Mouse (Mus musculus) inflammation-experienced regulatory T-cells, adult 6 months (primary cell): ENCODE results near the gene Ascc1. TPM values are rescaled to one million over a fixed set of nuclear protein-coding genes. Genes with fewer than 3 reads are reported as not detected.
A peak's percentile ranks its signal among the peaks of the same experiment; 100 is the strongest.

Experiments
- ATAC-seq: one replicate; pipeline ENCODE4 v1.8.0; 2017
- polyA plus RNA-seq, 3 experiments: library from polyadenylated mRNA; unstranded; fragments of 100-300 nt; shearing (Covaris generic); gene quantifications; one replicate each; pipeline ENCODE4 v1.2.1; 2017

Gene Ascc1
- polyA plus RNA-seq, 3 experiments from 2014 or later, result 33.7 to 57.6 (median 44.3) TPM

DNA sequence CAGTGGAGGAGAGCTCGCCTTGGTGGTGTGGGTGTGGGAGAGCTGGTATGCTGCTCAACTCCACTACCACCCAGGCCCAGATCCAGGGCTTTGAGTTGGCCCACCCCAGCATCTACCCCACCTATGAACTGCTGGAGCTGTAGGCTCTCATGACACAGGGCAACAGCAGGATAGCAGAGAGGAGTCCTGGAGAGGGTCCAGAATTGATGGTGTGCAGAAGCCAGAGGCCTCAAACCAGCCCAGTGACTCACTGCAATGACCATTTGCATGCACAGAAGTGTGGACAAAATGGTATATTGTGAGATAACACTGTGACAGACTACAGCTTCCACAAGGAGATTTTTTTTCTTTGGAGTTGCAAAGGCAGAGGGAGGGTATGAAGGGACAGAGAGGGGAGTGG lies 21.1 kb downstream of the Ascc1 start:
- no peak for ATAC-seq

DNA sequence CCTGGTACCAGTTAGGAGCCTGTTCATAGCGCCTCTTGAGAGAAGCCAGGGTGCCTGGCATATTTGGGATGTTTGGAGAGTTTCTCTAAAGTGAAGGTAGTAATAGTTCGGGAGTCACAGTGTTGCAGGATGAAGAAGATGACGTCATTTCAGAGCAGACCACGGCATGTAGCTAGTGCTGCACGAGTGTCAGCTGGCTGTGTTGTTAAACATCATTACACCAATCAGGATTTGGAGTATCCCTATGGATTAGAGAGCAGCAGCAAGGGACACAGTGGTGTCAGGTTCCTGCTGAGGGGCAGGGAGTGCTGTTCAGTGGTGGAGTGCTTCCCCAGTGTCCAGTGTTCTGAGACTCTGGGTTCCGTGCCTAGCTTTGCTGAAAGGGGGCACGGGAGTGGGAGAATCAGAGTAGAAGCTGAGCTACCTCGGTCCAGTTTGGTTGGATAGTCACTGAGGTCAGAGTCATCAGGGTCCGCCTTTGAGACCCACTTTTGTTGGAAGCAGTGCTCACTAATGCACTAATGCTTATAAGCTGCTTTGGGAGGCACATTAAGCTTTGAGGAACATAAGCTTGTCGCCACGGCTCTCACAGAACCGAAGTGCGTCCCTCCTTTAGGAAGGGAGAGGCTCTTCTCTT lies 24.3 kb downstream of the Ascc1 start:
- no peak for ATAC-seq

DNA sequence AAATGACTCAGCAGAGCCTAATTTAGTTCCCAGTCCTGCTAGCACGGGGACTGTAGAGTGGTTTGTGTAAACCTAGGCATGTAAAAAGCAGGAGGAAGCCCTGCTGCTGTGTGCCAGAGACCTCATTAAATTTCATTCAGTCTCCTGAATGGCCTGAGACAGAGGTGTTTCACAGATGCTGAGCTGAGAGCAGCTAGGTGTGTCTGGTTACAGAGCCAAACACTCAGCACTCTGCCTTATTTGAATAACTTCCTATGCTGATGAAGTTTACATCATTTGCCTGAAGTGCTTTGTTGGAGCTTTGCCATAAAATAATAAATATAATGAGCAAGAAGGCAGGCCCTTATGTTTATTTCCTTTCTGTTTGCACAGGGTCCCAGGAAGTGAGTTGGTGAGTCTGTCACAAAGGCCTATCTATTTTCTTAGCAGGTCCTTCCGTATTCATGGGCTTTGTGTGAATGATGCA lies 25.0 kb downstream of the Ascc1 start:
- ATAC-seq, result peak; percentile 69

DNA sequence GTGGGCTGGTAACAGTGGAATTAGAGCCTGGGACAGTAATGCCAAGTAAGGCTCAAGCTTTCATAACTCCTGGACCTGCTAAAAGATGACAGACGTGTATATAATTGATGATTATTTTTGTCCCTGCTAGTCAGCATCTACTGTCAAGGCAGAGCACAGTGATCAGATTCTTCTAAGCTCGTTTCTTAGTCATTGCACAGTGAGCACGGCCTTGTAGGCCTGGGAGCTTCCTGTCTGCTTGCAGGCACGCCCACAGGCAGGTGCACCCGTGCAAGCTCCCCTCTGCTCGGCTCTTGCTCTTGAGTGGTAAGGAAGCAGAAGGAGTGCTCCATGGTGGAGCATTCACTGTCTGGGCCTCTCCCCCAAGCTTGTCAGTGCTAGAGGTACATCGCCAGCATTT lies 25.6 kb downstream of the Ascc1 start:
- peak; percentile 83 for ATAC-seq

DNA sequence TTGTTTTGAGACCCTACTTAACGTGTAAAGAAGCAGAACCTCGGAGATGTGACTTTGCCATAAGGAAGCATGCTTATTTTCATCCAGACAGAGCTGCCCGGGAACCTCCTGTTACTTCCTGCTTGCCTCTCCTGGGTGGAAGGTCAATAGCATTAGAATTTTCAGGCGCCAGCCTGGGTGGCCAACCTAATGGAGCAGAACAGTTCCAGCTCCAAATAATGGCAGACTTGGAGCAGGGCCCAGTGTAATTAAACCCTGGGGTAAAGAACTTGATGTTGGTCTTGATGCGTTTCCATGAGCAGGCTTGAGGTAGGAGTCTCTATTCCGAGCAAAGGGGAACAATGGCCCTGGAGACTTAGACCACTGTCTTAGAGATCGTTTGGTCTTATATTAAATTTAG lies 26.4 kb downstream of the Ascc1 start:
- no peak for ATAC-seq

DNA sequence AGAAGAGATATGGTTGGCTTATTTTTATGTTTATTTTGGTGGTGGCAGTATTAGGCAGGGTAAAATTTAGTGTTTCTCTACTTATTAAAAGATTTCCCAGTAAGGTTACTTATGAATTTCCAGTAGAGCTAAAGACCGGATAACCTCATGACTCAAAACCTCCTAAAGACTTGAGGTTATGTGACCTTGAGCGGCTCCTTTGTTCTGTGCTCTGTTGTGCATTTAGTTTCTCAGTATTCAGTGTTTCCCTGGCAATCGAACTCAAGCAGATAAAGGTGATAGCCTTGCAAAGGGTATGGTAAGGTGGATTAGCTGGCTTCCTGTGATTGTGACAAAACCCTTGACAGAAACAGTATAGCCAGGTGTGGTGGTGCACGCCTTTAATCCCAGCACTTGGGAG lies 26.8 kb downstream of the Ascc1 start:
- peak; percentile 14 for ATAC-seq

DNA sequence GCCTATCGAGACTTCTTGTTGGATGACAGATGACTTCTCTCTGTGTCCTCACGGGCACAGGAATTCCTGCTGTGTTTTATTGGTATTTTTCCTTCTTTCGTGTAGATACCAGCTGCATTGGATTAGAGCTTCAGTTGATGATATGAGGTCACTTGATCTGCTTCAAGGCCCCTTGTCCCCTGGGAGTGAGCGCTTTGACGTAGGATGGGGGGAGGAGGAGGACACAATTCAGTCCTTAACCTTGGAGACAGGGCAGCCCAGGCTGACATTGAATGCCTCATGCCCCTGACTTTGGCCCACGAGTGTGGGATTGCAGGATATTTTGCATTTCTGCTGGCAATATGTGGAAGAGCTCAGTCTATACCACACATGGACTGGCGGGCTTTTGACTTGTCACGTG lies 29.0 kb downstream of the Ascc1 start:
- ATAC-seq, result no peak

DNA sequence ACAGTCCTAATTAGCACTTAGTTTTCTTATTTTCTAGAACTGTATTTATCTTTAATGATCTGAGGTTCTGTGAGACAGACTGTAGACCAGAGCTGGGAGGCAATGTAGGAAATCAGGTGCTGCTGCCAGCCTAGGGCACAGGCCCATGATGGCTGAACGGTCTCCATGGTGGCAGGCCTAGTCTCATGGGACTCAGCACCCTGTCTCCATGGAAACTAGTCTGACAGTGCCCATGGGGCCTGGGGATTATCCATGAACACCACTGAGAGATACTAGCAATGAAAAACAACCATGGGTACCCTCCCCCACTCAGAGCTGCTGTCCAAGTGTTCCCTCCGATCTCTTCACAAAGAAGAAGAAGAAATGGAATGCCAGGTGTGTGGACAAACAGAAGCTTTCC lies 29.4 kb downstream of the Ascc1 start:
- no peak for ATAC-seq

DNA sequence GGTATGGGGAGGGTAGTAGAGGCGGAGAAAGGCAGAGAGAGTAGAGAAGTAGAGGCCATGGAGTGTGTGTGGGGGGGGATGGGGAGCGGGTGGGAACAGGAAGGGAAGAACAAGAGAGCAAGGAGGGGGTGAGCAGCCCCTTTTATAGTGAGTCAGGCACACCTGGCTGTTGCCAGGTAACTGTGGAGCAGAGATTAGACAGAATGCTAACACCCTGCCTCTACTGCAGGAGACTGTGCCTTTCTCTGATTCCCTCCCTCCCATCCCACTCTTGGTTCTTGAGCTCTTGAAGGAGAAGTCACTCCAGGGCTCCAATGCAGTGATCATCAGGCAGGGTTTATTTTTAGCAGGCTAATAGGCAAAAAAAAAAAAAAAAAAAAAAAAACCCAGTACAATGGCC lies 30.0 kb downstream of the Ascc1 start:
- ATAC-seq, result no peak

DNA sequence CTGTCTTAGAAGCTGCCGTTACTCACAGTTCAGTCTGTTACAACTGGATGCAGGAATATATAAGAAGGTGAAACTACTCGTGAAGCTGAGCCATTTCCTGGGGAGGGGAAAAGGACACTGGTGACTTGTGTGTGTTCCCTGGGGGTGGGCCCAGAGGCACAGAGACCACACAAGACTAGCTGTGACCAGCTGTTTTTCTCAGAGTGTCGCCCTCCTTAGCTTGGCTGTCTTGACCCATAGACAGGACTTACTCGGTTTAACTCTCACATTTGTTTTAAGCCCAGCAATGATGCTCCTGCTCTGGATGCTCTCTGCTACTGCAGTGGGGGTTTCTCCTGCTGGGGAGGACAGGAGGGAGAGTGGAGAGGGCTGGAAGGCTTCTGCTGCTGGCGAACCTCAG lies 30.5 kb downstream of the Ascc1 start:
- no peak for ATAC-seq

DNA sequence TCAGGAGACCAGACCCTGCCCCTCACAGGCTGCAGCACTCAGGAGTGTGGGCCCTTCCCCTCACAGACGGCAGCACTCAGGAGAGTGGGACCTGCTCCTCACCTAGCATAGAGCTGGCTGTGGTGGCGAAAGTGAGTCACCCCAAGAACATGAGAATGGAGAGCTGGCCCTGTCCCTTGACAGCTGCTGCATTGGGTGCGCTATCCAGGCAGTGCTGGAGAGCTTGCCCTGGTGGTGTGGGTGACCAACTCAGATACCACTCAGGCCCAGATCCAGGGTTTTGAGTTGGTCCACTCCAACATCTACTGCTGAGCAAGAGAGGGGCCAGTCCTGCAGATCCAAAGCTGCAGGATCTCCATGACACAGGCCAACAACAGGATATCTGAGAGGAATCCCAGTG lies 32.0 kb downstream of the Ascc1 start:
- no peak for ATAC-seq

DNA sequence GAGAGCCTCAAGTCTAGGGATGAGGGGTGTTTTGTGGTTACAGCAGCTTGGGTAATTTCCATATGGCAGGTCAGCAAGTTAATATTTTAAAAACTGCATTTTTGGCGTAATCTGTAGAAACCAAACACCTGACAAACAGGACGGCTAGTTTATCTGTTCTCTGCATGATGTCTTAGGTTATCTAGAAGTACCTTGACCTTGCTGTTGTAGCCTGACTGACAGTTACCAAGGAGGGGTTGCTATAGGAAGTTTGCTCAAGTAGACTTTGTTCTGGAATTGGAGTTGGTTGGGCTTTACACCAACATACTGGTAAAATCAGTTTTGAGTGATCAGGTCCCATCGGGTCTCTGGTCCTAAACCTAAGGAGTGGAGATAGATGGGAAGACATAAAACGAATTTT lies 33.1 kb downstream of the Ascc1 start:
- ATAC-seq, result no peak

DNA sequence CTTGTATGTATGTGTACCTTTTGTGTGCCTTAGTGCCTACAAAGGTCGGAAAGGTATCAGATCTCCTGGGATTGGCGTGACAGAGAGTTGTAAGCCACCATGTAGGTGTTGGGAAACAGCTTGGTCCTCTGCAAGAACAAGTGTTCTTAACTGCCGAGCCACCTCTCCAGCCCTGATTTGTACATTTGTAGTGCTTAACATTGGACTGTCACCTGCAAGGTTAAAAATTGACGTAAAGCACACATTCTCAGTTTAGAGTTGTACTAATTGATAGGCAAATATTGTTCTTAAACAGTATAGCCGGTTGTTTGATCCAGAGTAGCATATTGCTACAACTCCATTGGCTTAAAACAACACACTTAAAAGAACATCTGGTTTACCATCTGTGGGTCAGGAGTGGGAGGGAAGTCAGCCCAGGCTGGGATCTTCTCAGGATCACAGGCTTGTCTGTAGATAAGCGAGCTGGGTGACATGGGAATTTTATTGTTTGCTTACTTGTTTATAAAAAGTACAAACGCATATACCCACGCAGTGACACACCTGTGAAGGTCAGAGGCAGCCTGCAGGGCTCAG lies 39.8 kb downstream of the Ascc1 start:
- no peak for ATAC-seq

DNA sequence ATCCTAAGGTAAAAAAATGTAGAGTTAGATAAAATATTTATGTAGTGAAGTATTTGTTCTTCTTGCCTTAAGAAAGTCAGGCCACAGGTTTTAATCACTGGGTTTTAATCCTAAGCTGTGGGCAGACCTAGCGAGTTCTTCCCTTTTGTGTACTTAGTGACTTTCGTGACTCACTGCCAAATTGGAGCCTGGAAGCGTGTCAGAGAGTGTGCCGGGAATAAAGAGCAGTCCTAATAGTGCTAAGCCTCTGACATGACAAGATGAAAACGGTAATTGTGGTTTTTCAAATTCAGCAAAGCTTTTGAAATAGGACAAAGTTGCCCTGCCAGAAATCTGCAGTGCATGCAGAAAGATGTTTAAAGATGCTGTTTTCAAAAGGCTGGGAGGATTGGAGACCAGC lies 44.1 kb downstream of the Ascc1 start:
- ATAC-seq, result no peak

DNA sequence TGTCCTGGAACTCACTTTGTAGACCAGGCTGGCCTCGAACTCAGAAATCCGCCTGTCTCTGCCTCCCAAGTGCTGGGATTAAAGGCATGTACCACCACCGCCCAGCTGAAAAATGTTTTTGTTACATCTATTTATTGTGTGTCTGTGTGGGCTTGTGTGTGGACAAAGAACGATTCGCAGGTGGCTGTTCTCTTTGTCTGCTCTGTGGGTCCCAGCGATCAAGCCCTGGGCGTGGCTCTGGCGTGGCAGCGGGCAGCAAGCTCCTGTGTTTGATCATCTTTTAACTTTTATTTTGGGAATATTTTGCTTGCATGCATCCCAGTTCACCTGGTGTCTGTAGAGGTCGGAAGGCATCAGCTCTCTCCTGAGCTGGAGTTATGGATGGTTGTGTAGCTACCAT lies 48.0 kb downstream of the Ascc1 start:
- no peak for ATAC-seq

DNA sequence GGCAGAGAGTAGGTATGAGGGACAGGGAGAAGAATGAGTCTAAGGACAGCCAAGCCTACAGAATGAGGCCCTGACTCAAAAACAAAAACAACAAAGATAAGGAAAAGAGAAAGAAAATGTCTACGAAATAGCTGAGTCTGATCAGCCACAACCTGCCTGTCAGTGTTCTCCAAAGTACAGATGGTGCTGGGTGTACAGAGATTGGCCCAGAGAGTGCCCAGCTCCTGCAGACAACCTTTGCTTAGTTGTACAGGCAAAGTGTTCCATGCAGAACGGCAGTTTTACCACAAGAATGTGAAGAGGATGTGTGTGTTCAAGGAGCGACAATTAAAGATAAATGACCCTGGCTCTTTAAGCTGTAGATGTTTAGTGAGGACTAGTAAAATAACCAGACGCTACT lies 50.5 kb downstream of the Ascc1 start:
- no peak for ATAC-seq

DNA sequence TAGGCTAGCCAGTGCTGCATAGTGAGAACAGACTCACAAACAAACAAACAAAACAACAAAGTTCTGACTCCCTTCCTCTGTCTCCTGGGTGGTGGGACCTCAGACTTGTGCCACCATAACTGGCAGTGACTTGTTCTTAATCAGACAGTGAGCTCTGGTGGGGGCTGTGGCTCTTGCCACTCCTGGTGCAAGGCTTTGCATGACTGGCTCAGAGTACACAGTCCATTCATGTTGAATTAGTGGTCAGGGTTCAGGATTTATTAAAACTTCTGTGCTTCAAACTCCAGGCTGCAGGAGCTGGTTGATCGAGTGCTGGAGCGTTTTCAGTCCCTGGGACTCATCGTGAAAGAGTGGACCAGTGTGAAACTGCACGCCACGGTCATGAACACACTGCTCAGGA lies 59.6 kb downstream of the Ascc1 start:
- no peak for ATAC-seq

DNA sequence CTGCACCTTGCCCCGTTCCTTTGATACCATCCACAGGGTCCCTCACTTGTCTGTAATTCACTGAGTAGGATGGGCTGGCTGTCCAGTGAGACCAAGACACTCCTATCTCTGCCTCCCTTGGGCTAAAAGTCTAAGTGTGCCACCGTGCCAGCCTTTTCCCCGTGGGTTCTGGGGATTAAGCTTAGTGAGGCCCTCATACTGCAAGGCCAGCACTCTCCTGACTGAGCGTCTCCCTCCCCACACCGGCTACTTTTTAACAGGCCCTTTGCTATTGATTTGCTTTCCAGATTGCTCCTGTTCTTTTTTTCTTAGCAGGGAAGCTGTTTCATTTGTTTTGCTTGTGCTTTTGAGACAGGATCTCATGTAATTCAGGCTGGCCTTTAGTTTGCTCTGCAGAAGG lies 60.3 kb downstream of the Ascc1 start:
- ATAC-seq, result no peak

DNA sequence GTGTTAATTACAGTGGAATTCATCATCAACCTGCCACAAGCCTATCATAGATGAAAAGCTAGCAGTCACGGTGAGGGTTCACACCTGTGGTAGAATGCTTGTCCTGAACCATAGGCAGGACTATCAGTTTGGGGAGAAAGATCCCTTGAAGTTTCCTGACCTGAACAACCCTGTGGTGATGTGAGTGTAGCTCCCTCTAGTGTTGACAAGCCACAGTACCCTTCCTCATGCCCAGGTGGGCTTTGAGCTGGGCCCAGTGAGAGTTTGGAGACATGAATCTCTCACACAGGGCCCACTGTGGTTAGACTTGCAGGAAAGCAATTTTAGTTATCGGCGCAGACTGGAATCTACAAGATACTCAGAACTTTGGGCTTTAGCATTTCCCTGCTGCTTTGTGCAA lies 63.9 kb downstream of the Ascc1 start:
- peak; percentile 73 for ATAC-seq

DNA sequence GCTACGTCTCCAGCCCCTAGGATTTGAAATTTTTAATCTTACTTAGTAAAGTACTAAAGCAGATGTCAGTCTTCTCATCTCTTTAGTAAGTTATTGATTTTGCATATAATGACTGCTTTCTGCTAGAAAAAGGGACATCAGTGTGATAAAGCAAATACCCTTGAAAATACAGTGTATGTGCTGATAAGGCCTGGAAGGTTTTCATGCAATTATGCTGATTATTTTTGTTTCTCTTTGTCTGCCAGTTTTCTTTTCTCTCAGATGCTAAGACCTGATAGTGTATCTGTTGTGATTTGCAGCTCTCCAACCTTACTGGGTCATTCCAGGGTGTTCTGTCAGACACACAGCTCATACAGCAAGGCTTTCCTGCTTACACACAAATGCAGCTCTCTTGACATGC lies 72.6 kb downstream of the Ascc1 start:
- ATAC-seq, result no peak

DNA sequence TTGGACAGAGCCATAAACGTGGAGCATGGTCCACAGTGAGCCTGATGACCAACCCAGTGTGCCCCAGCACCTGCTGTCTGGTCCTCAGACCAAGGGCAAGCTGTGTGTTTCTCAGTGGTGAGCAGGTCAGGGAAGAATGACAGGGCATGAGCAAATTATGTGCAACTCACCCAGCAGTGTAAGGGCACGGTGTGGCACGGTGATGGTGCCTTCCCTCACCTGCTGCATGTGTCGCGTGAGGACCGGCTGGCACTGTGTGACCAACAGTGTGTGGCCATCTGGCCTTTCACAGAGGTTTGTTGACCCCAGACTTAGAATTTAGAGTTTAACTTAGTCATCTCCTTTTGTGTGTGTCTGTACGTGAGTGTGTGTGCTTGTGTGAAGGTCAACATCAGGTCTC lies 74.6 kb downstream of the Ascc1 start:
- no peak for ATAC-seq

DNA sequence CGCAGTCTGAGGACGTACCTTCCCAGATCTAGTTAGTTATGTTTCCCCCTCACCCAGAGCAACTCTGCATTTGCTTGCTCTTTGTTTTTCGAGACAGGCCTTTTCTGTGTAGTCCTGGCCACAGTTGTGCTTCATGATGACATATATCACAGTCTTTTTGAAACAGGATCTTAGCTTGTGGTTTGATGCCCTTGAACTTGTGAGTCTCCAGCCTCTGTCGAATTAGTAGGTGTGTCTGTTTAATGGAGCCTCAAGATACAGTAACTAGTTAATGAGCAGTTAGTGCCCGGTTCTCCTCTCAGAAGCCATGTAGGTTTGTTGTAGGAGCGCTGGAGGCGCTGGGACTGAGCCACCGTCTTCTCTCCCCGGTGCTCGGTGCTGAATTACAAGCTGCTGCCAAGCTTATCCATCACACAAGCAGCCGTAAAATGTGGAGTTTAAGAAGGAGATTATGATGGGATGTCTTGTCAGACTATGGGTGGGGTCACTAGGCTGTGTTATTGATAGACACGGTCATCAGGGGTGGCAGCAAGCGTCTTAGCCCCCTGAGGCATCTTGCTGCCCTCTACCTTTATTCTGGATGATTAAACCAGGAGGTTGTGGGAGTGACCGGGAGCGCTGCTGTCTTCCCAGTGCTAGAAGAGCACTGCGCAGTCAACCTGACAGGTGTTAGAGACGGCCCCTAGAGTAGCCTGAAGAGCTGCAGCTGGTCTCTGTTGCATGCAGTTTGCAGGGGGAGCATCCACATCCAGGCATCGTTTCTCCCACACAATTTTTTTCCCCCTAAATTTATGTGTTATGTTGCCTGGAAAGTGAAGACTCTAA lies 75.3 kb downstream of the Ascc1 start:
- no peak for ATAC-seq

DNA sequence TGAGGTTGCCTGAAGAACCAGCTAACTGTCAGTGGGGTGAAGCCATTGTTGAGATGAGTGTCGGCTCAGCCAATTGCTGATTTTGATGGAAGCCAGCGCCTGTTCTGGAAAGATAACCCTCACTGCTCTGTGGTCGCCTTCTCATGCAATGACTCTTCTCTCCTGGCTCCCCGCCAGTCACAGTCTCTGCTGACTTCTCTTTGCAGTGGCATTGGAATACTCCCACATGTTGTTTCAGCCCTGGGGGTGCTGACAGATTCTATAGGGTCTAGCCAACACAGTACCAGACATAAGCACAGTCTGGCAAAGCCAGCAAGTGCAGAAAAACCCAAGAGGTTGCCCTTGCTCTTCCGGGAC lies 75.9 kb downstream of the Ascc1 start:
- no peak for ATAC-seq

DNA sequence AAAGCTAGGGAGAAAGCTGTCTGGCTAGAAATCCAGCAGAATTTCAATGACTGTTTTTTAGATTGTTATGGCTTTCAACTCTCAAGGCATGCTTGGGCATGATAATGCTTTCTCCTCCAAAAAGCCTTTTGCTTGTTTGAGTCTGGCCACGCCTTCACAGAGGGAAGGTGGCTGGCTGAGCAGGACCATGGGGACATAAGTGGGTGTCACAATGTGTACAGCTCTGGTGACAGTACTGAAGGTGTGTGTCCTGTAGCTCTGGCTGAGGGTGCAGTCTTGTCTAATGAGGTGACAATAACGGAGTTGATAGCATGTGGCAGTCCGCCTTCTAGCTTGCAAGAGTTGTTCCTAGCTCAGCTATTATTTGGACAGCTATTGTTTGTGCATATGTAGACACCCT lies 77.6 kb downstream of the Ascc1 start:
- ATAC-seq, result no peak
